Mouse (Mus musculus): ENCODE measurements around the gene Pde6h. TPM values are rescaled to one million over a fixed set of nuclear protein-coding genes. Genes with fewer than 3 reads are reported as not detected.
"Not testable (repeated sequence)": the region's sequence is repeated elsewhere in the genome, so short reads cannot be mapped to it uniquely, and the experiment has no call there.

Gene Pde6h
- total RNA-seq, 2 experiments from 2014 or later: not detected

DNA sequence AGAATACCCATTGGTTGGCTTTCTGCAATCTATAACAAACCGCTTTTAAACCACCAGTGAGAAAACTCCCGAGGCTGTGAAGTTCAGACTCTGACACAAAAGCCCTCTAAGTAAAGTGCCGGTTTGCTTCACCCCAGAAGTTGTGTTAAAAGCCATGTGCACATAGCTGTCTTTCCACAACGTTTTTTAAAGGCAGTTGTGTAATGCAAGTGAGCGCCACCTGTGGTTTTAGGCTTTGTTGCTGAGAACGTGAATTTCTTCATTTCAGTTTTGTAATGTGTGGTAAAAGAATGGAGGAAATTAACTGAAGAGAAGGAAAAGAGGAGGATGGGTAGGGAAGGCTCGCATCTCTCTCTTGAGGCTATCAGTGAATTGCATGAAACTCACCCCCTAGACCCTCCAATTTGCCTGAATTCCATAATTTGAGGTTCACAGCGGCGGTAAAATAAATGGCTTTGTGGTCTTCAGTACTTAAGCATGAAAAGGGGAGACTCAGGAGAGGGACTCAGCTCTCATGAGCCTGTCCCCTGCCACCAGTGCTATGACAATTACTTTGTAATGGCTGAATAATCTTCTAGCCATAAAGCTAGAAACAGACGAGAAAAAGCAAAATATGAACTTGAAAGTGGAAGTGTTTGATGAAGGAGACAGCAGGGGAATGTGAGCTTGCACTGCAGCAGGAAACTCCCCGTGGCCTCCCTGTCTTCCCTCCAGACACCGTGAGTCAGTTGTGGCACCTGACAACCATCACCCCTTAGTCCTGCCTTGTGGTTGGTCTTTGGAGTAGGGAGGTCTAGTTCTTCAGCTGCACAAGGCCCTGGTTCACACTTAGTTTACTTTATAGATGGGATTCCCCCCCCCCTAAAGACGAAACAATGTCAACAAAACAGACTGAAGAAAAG, 41.2 kb downstream of the Pde6h start:
- ATAC-seq (replicated peaks; ENCODE audit: low FRiP score, poor library complexity, severe bottlenecking): no peak

DNA sequence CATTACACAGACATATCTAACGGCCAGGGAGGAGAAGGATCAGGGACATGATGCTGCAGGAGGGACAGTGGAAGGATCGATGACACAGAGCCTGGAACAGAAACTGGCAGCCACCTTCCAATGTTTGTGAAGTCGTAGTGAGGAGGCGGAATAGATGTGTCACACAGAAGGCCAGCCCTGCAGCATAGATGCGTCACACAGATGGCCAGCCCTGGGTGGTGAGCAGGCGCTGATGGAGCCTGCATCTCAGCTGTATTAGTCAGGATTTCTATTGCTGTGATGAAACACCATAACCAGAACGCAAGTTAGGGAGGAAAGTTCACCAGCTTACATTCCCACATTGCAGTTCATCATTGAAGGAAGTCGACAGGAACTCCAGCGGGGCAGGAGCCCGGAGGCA, 42.3 kb downstream of the Pde6h start:
- no peak for ATAC-seq (replicated peaks; ENCODE audit: low FRiP score, poor library complexity, severe bottlenecking)

DNA sequence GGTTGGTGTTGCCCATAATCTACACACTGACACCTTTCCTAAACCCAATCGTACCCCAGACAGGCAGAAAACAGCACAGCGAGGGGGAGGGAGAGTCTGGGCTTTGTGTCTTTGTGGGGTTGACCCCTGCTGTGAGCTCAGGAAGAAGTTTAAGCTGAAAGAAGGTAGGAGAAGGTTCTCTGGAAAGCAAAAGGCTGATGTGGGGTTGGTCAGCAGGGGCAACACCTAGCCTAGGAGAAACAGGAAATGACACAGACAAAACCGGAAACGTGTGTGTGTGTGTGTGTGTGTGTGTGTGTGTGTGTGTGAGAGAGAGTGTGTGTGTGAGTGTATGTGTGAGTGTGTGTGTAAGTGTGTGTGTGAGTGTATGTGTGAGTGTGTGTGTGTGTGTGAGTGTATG, 43.8 kb downstream of the Pde6h start:
- ATAC-seq (replicated peaks; ENCODE audit: low FRiP score, poor library complexity, severe bottlenecking): no peak

DNA sequence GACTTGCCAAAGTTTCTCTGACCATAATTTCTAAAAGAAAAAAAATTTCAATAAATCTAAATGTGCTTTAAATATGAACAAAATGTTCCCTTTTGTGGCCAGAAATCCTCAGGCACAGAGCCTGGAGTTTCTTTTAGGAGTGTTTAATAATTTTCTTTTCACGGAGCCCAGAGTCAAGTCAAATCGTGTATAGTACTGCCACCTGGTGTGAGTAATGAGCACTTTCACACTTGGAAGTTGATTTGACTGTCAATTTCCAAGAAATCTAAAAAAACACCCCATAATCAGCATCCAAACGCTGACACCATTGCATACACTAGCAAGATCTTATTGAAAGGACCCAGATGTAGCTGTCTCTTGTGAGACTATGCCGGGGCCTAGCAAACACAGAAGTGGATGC, 45.2 kb downstream of the Pde6h start:
- not testable (repeated sequence) for ATAC-seq (replicated peaks; ENCODE audit: low FRiP score, poor library complexity, severe bottlenecking)

DNA sequence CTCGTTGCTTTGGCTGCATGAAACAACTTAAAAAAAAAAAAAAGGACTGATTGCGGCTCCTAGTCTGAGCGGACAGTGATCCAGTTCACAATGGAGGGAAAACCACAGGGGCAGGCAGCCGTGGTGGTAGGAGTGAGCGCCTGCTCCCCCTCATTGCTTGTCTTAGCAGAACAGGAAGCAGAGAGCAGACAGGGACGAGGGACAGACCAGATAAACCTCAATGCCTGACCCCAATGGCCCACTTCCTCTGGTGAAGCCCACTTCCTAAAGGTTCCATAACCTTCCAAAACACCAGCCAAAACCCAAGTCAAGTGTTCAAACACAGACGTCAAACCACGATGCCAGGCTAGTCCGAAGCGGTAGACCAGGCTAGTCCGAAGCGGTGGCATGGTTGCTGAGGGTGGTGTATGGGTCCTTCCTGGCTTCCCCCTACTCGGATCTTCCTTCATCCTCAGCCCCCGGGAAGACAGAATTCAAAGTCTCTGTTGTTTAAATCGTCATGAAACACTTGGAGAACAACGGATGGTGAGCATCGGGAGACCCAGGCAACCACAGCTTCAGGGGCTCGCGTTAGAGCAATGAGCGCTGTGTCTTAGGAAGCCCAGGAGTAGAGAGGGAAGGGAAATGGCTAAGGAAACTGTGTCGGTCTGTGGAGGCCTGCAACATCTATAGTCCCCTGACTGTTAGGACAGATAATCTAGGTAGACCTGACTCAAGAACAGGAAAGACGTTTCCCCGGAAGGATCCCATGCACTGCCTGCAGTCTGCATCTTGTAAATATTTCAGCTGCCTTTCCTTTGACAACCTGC, 55.8 kb downstream of the Pde6h start:
- no peak for ATAC-seq (replicated peaks; ENCODE audit: low FRiP score, poor library complexity, severe bottlenecking)

DNA sequence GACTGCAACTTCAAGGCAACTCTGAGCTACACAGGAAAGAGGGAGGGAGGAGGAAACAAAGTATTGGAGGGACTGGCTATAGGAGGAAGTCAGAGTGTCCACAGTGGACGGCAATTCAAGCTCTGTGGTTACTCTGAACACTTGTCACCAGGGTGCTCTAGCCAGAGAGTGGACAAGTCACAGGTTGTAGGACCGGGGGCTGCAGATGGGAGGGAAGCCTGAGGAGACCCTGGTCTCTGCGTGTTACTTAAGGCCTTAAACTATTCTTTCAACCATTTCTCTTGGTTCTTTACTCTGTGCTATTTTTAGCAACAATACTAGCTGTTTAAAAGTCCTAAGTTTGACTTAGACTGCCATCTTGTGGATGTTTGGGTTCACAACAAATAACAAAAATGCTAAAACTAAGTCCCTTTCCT, 56.7 kb downstream of the Pde6h start:
- no peak for ATAC-seq (replicated peaks; ENCODE audit: low FRiP score, poor library complexity, severe bottlenecking)

DNA sequence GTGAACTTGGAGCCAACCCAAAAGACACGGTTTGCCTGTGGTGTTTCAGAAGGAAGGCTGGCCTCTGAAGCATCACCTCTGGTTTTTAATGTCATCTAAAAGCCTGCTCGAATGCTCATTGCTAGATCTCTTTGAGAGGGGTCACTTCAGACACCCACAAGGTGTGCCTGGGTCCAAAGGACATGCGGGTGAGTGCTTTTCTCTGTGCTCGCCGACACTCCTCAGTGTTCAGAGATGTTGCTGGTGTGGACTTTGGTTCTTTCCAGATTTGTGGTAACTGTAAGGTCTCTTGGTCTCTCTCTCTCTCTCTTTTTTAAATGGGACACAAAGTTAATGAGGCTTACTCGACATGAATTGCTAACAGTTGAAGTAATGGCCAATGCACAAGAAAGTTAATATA, 58.9 kb downstream of the Pde6h start:
- no peak for ATAC-seq (replicated peaks; ENCODE audit: low FRiP score, poor library complexity, severe bottlenecking)

DNA sequence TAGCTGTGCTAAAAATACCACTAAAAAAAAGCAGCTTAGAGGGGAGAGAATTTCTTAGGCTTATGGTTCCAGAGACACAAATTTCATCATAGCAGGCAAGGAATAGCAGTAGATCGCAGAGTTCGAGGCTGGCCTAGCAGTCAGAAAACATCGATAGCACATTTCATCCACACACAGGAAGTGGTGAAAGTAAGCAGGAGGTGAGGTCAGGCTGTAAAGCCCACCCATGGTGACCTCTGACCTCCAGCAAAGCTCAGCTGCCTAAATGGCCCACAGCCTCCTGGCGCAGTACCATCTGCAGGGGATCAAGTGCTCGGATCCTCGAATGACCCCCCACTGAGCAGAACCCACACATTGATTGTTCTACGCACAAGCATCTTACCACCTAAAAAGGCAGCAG, 59.6 kb downstream of the Pde6h start:
- ATAC-seq (replicated peaks; ENCODE audit: low FRiP score, poor library complexity, severe bottlenecking): no peak

DNA sequence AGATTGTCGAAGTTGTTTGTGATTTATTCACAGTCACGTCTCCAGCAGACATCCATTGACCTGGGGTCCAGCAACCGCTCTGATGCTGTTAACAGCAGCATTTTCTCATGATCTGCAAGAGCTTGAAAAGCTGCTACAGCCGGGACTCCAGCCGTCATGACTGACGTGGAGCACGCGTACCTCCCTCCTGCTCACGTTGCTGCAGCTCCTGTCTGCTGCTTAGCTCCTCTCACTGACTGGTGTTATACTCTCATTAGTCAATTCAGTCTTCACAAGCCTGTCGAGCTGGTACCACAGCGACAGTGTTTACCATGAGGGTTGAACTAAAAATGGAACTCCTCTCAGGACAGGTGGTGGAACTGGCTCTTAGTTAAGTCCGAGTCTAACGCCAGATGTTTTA, 62.4 kb downstream of the Pde6h start:
- ATAC-seq (replicated peaks; ENCODE audit: low FRiP score, poor library complexity, severe bottlenecking): no peak

DNA sequence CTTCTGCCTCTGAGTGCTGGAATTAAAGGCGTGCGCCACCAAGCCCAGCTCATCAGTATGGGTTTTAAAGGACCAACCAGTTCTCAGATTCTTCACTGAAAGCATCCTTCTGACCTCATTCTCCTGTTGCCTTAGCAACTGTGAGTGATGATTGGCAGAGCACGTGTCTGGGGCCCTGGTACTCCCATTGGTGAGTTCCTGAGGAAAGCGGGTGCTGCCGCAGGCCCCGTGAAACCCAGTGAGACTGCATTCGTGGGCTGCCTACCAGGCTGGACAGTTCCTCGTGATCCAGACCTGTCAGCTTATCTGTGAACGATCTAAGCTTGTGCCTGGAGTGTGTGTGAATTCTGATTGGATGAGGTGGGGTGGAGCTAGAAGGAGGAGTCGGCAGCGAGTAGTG, 63.1 kb downstream of the Pde6h start:
- no peak for ATAC-seq (replicated peaks; ENCODE audit: low FRiP score, poor library complexity, severe bottlenecking)

DNA sequence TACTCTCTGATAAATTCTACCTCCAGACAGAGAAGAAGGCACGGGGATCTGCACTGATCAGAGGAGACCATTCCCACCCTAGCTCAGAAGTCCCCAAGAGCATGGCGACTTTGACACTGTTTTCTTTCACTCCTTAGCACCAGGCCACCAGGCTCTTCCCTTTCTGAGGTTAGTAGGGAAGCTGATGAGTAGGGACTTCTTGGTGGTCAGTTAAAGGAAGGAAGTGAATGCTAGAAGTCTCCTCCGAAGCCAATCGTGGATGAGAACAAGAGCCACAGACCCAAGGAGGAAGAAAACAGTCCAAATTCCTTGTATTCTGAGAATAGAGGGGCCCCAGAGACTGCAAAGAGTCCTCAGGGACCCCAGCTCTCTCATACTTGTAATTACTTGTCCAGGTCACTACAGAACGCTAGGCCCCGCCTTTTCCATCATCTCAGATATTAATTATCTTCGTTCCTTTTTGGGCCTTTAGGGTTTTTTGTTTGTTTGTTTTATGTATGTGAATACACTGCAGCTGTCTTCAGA, 65.0 kb downstream of the Pde6h start:
- no peak for ATAC-seq (replicated peaks; ENCODE audit: low FRiP score, poor library complexity, severe bottlenecking)

DNA sequence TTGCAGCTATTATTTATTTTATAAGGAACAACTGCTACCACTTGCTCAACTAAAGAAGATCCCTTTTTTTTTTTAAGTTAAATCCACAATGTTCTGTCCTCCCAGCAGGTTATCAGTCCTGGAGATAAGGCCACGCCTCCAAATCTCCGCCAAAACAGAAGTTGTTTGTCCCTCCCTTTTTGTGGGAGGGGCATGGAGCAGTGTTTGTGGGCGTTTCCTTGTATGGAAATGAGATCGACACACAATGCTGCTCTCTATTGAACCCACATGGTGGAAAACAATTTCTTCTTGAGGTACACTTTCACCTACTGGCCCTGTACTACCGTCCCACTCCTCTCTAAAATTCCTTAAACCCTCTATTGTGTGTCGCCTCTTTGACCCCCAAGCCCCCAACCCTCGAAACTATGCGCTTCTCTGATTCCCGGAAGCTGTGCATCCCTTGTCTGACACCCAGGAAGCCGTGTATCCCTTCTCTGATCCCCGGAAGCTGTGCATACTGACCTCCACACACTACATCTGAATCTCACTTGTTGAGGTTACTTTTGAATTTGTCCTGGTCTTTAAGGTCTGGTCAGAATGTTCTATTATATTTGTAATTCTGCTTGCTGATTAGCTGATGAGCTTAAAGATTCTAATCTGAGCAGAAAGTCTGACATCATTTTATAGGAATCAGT, 66.3 kb downstream of the Pde6h start:
- ATAC-seq (replicated peaks; ENCODE audit: low FRiP score, poor library complexity, severe bottlenecking): no peak

DNA sequence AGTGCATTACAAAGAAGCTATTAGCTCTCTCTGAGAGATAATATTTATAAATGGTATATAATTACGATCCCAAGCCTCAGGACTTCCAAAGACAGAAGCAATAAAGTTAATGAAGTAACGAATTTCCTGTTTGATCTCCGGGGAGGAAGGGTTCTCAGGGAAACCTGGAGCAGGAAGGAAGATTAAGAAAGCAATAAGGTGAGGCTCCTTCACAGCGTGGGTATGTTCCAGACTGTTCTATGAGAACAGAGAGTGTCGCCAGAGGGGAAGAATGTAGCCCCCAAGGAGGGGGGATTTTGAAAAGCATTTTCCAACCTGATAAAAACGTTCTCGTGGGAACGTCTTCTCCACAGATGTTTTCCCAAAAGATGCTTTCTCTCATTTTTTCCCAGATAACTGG, 66.9 kb downstream of the Pde6h start:
- ATAC-seq (replicated peaks; ENCODE audit: low FRiP score, poor library complexity, severe bottlenecking): no peak

DNA sequence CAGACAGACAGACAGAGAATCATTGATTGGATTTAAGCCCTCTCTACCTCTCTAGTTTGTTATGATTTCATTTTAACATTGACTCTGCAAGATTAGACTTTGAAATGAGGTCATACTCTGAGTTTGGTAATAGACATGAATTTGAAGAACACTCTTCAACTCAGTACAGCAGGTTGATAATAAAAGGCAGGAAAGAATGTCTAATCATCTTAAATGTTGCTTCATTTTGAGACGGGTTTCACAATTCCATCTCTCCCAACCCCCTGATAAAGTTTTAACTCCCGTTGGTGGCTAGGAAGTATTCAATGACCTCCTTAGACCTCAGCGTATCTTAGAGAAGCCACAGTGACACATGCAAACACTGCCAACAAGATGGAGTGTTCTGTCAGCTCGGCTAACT, 69.9 kb downstream of the Pde6h start:
- no peak for ATAC-seq (replicated peaks; ENCODE audit: low FRiP score, poor library complexity, severe bottlenecking)

DNA sequence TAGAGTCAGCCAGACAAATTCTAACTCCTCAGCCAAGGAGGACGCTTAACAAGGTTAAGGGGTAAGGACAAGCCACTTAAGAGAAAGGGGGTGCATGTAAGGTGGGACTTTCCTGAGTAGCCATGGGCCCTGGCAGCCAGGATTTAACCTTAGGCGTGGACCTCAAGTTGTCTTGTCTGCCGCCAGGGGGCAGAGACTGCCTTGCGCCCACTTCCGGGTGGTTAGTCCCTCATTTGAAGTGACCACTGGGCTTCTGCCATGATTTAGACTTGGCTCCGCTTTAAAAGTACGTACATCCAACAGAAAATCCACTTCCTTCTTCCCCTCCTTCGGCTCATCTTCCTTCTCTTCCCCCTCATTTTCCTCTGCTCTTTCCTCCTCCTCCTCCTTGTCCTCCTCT, 71.9 kb downstream of the Pde6h start:
- ATAC-seq (replicated peaks; ENCODE audit: low FRiP score, poor library complexity, severe bottlenecking): no peak

DNA sequence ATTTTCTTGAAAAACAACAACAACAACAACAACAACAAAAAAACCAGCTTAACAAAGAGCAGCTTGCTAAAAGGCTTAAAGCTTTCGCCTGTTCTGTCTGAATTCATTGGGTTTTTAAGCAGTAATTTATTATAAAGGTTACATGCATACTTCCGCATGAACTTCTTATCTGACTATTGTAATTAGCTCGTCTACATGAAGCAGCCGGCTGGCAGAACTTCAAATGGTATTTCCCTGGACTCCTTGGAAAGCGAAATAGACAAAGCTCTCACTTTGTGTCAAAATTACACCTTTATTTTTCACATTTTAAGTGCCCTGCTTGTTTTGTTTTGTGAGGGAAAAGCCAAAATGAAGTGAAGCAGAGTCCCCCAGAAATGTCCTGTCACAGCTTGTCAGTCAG, 72.7 kb downstream of the Pde6h start:
- no peak for ATAC-seq (replicated peaks; ENCODE audit: low FRiP score, poor library complexity, severe bottlenecking)

DNA sequence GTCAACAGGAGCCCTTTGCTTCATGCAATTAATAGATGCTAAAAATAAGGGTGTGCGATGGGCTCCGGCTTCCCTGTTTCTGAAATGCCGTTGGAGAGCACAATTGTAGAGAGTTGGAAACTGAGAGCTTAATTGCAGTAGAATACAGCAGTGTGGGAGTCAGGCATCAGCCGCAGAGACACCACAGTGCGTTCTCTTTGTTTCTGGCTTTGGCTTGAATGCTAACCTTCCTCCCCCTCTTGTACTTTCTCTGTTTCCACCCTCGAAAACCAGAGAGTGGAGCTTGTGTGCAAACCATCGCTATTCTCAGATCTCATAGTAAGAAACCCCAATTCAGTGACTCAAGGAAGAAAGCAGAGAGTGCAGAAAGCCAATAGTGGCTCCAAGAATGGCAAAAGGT, 74.5 kb downstream of the Pde6h start:
- ATAC-seq (replicated peaks; ENCODE audit: low FRiP score, poor library complexity, severe bottlenecking): no peak

DNA sequence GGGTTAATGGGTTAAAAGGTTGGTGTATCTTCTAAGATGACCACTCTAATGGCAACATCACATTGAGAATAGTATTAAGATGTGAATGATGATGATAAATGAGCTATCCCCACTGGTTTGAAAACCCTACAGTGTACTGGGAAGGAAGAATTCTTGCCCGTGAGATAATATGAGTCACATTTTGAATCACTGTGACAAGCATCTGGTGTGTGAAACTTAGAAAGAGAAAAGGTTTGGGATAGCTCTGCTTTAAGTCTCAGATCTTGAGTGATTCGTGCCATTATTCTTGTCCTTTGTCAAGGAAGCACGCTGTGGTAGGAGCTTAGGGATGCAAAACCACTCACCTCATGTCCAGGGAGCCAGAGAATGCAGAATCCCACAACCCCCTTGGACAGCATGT, 75.4 kb downstream of the Pde6h start:
- ATAC-seq (replicated peaks; ENCODE audit: low FRiP score, poor library complexity, severe bottlenecking): no peak

DNA sequence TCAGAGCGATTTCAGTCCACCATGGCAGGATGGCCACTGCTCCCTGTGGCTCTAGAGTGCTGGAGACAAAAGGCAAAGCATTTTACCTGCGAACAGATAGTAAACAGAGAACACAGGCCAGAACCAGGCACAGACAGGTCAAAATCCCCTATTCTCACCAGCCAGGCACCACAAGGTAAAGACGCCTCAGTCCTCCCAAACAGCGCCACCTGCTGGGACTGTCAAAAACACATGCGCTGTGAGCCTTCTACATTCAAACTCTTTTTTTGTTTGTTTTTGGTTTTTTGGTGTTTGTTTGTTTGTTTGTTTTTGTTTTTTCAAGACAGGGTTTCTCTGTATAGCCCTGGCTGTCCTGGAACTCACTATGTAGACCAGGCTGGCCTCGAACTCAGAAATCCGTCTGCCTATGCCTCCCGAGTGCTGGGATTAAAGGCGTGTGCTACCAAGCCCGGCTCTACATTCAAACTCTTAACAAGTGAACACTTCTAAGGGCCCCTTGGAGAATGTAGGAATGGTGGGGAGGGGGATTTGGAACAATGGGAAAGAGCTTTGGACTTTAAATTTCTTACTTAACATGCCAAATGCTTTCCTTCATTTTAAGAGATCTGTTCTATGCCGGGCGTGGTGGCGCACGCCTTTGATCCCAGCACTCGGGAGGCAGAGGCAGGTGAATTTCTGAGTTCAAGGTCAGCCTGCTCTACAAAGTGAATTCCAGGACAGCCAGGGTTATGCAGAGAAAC, 76.2 kb downstream of the Pde6h start:
- no peak for ATAC-seq (replicated peaks; ENCODE audit: low FRiP score, poor library complexity, severe bottlenecking)

DNA sequence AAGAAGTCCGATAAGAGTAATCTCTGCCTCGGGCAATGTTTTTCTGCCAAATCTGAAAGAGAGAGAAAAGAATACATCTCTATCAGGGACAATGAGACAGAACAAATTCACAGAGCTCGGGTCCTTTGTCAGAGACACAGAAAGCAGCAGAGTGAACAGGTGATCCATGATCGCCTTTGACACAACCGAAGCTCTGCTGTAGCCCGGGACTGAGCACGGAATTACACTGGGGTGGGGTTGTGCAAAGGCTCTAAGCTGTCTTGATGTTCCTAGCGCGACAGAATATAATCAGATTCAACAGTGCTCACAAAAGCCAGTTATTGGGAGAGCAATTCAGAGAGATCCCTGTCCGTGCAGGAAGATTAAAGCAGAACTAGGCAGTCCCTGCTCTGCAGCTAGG, 77.1 kb downstream of the Pde6h start:
- no peak for ATAC-seq (replicated peaks; ENCODE audit: low FRiP score, poor library complexity, severe bottlenecking)

Data from erythroid progenitor cell, adult 5-6 weeks (primary cell).